Mouse (Mus musculus) cortical plate, adult 2 months (tissue): ENCODE results near the gene Lyl1. TPM values are rescaled to one million over a fixed set of nuclear protein-coding genes. Genes with fewer than 3 reads are reported as not detected.
A peak's percentile ranks its signal among the peaks of the same experiment; 100 is the strongest.
"Not testable (repeated sequence)": the region's sequence is repeated elsewhere in the genome, so short reads cannot be mapped to it uniquely, and the experiment has no call there.

ENCODE experiments used
- H3K27ac ChIP-seq: fragments of 200-500 bp; 2 replicates; pipeline ENCODE4 v1.5.1; 2012; ENCODE audit warnings: low read length, control low read depth, inconsistent platforms; ENCODE audit not compliant: insufficient read depth
- H3K4me1 ChIP-seq: fragments of 200-500 bp; 2 replicates; pipeline ENCODE4 v1.6.1; 2011; ENCODE audit warnings: low read length; ENCODE audit not compliant: control insufficient read depth, insufficient read depth
- H3K4me3 ChIP-seq: fragments of 200-500 bp; 2 replicates; pipeline ENCODE4 v1.5.1; 2011; ENCODE audit warnings: mild to moderate bottlenecking, low read length, control low read depth; ENCODE audit not compliant: insufficient read depth
- CTCF ChIP-seq: fragments of 200-500 bp; IDR thresholded peaks from 2 replicates; pipeline ENCODE4 v1.5.1; 2011; ENCODE audit warnings: mild to moderate bottlenecking, control low read depth, low read length; ENCODE audit not compliant: insufficient read depth; ENCODE audit errors: extremely low read depth
- POLR2A ChIP-seq: fragments of 200-500 bp; IDR thresholded peaks from 2 replicates; pipeline ENCODE4 v1.6.1; 2011; ENCODE audit warnings: mild to moderate bottlenecking, low read length, control low read depth; ENCODE audit not compliant: insufficient read depth; ENCODE audit errors: extremely low read depth
- polyA plus RNA-seq: library from polyadenylated mRNA; depleted of rRNA; stranded (reverse); fragments of >200 nt; gene quantifications from 2 replicates; pipeline ENCODE4 v1.2.3, GENCODE M21; 2012

The Lyl1 gene
- polyA plus RNA-seq, 1 experiment, result 3.3 TPM

DNA sequence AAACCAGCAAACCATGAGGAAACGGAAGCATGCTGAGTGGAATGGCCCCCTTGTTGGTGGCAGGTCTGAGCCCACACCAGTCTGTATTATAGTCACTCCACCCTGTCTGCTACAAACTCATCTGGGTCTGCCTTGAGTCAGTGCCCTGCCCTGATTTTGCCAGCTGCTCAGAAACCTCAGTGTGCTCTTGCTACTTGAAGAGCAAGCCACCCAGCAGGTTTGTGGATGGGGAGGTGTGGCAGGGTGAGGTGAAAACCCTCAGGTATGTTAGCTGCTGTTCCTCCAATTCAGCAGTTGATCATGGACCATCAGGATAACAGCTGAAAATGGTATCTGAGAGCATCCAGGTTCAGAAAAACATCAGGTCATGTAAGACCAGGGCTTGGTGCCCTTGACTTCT lies 33.2 kb upstream of the Lyl1 start:
- TF ChIP-seq POLR2A (0 out of 2 replicates have a peak, but pooled peaks have one; percentile 5), CTCF (no peak)
- H3K4me1 ChIP-seq, result 0 out of 2 replicates have a peak, but pooled peaks cover 2% of the 10 kb centered on the region
- H3K27ac ChIP-seq, result no peak overlapping the region
- H3K4me3 ChIP-seq, result no peak overlapping the region

DNA sequence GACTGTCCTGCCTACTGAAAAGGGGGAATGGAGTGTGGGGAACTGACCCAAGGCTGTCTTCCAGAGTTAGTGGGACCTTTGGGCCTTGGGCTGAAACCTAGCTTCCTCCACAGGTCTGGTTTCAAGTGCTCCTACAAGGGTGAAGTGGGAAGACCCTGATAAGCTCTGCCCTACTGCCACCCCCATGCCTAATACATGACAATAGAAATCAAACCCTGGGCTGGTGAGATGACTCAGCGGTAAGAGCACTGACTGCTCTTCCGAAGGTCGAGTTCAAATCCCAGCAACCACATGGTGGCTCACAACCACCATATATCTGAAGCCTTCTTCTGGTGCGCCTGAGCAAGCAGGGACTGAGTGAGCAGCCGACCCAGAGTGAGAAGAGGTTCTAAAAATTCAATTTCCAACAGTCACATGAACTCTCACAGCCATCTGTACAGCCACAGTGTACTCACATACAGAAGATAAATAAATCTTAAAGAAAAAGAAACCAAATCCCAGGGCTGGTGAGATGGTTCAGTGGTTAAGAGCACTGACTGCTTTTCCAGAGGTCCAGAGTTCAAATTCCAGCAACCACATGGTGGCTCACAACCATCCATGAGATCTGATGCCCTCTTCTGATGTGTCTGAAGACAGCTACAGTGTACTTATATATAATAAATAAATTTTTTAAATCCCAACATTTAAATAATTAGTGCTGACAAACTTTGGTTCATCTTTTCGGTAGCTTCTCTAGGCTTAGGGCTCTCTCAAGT lies 32.3 kb upstream of the Lyl1 start:
- no peak overlapping the region for H3K27ac ChIP-seq
- H3K4me1 ChIP-seq, result no peaks in the 10 kb centered on the region
- TF ChIP-seq POLR2A, result no peak
- no peak overlapping the region for H3K4me3 ChIP-seq

DNA sequence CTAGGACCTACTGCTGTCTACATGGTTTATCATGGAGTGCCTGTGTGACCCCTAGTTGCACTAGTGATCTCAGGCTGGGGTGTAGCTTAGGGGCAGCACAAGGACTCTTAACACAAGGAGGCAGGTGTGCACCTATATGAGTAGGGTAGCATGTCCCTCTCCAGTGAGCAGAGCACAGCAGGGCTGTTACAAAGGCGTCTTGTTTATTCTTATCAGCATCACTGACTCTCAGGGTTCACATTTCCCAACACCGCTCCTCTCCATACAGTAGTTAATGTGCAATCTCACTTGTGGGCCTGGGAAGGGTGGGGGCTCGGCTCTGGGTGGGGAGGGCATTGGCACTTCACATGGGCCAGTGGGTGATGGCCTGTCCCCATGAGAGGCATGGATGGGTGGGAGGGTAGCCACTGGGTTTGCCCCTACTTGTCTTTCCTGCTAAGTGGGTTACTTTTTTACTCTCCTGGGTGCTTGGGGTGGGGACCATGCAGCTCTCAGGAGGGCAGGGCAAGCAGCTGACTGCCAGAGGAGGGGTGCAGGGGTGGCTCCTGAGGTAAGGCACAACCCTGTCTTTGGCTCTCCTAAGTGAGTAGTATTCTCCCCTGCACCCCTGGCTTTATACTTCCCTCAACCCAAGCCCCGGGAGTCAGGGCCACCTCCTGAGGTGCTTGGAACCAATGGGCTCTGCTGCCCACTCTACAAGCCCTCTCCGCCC lies 30.8 kb upstream of the Lyl1 start:
- not testable (repeated sequence) for H3K27ac ChIP-seq, H3K4me1 ChIP-seq, H3K4me3 ChIP-seq

DNA sequence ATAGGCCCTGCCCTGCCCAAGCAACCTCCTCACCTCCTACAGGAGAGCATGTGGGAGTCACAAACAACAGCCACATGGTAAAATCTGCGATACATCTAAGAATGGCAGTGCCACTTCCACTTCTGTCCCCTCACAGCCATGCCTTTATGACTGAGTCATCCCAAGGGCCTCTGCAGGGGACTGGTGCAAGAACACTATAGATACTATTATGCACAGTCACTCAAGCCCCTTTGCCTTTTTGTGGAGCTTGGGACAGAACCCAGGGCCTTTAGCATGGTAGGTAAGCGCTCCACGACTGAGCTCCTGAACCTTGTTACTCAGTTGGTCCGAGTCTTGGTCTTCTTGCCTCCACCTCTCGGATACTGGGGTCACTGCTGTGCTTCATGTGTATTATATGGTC lies 24.0 kb upstream of the Lyl1 start:
- Histone ChIP-seq H3K4me1 (peaks cover 3% of the 10 kb centered on the region; the same call in 1 of the 2 replicates), H3K27ac (no peak overlapping the region), H3K4me3 (no peak overlapping the region)
- no peak for TF ChIP-seq CTCF

DNA sequence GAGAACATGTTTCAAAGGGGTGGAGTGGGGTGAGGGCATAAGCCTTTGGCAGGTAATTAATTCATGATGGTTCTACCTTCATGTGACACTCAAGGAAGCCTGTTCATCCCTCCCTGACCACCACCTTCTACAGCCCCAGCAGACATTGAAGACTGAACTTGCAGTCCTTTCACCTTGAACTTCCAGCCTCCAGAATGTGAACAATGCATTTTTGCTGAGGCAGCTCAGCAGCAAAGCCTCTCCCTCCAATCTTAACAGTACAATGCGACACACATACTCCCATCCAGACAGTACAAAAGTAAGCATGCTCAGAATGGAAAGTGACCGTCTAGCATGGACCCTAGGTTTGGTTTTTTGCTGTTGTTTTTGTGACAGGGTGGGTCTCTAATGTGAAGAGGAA lies 19.8 kb upstream of the Lyl1 start:
- Histone ChIP-seq H3K4me1 (peaks cover 20% of the 10 kb centered on the region), H3K27ac (no peak overlapping the region), H3K4me3 (no peak overlapping the region)
- no peak for TF ChIP-seq POLR2A
- TF ChIP-seq CTCF, result no peak

DNA sequence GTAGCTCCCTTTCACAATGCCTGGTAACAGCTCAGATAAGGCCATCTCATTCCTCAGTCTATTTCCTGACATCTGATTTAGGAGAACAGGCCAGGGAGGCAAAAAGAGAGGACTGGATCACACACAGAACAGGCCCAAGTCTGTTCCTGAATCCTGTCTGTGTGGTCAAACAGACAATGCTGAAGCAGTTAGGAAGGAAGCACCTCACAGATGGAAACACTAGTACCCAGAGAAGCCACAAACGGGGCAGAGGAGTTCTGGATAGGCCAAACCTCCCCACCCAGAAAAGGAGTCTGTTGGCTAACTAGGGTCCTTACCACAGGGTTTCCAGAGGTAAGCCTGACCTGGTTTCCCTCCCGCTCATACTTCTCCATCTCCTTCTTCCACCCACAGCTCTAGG lies 19.0 kb upstream of the Lyl1 start:
- Histone ChIP-seq H3K4me1 (peaks cover 20% of the 10 kb centered on the region), H3K4me3 (no peak overlapping the region), H3K27ac (no peak overlapping the region)
- TF ChIP-seq POLR2A (no peak), CTCF (no peak)

DNA sequence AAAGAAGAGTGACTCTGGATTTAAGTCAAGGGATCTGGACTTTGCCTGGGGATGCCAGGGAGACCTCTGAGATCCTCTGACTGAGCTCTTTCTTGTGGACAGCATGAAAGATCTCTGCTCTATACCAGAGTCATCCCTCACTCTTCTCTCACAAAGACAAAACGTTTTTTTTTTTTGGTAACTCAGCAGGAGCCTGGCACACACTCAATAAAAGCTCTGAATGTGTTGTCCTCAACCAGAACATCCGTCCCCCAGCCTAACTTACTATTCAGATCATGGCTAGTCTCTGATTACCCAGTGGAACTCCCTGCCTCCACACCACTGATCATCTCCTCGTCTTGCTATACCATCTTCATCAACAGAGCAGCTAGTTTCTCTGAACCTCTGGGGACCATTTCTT lies 16.7 kb upstream of the Lyl1 start:
- TF ChIP-seq POLR2A (no peak), CTCF (no peak)
- Histone ChIP-seq H3K4me3 (no peak overlapping the region), H3K27ac (no peak overlapping the region), H3K4me1 (peaks cover 20% of the 10 kb centered on the region)

DNA sequence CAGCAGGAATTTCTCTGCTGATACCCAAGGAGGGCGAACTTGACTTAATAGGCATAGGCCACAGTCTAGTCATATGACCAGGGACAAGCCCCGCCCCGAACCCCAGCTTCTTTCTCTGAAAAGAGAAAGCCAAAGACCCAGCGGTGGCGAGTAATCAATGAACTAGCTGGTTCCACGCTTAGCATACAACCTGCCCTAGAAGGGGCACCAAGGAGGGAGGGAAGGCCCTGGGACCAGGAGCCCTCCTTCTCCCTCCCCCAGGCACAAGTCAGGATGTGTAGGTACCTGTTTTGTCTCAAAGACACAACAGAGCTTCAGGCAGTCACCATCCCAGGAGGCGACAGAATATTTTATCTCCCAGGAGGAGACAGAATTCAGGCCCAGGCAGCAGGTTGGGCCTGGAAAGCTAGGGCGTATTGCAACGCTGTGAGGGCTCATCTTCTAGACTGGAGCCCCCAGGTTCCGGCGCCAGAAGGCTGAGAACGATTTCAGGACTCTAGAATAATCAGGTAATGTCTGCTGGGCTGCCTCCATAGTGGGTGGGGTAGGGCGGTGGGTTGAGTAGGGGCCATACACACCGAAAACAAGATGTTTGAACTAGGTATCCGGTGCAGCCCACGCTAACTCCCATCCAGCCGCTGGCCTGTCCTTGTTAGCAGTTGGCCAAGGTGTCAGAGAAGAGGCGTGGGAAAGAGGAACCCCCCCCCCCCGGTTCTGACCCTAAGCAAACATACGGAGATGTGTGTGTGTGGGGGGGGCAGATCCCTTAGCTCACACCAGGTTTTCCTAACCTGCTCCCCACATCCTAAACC lies 14.9 kb upstream of the Lyl1 start, which contains the start of gene Trmt1:
Trmt1 (plus strand) TSS at position 117 of the 812 bp plus-strand sequence.
- H3K27ac ChIP-seq, result peak within 1 kb of the TSS; percentile 39; the same call in 1 of the 2 replicates
- peak within 1 kb of the TSS; percentile 74 for H3K4me3 ChIP-seq
- peaks cover 19% of the 10 kb centered on the region for H3K4me1 ChIP-seq
- TF ChIP-seq POLR2A, result no peak
- TF ChIP-seq CTCF, result no peak

DNA sequence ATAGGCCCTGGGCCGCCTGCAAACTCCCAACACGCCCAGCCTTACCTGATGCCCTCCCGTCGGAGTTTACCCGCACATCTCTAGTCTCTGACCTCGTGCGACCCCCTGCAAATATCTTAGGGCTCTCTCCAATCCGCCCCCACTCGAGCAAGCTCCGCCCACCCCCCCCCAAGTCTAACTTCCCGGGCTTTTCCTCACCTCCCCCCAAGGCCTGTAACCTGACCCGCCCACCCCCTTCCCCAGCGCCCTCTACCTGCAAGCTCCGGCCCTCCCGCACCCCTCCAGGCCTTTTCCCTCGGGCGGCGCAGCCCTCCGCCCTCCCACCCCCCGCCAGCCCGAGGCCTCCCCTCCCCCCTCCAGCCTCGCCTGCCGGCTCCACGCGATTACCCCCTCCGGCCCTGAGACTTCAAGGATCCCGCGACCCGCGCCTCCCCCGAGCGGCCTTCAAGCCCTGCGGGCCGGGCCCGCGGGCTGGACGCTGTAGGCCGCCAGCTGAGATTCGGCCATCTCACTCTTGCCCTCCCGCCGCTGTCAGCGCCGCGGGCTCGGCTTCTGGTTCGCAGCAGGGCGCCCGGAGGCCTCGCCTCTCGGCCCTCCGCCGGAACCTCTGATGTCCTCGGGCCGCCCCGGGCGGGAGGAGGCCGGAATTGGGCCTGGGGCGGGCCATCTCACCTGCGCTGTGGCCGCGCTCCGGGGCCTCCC lies 14.1 kb upstream of the Lyl1 start:
- TF ChIP-seq CTCF (no peak), POLR2A (no peak)
- H3K4me1 ChIP-seq, result peaks cover 18% of the 10 kb centered on the region
- H3K27ac ChIP-seq, result peak overlapping the region; percentile 80; the same call in 1 of the 2 replicates
- peak overlapping the region; percentile 74 for H3K4me3 ChIP-seq

DNA sequence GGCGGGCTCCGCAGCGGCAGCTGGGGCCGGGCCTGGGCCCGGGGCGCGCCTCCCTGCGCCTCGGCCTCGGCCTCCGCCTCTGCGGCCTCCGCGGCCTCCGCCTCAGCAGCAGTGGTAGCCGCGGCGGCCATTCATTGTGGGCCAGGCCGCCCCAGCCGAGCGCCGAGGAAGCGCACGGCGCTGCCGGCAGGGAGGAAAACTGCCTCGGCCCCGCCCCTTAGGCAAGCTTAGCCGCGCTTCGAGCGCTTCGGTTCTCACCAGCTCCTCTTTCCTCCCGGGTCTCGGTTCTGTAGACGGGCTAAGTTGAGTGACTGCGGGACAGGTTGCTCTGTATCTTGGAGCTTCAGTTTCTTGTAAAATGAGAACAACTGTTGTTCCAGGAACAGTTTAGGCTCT lies 13.6 kb upstream of the Lyl1 start, which contains the start of gene Nacc1:
Nacc1 (minus strand) TSS at position 158 of the 396 bp plus-strand sequence.
- Histone ChIP-seq H3K27ac (peak within 1 kb of the TSS; percentile 80), H3K4me3 (peak within 1 kb of the TSS; percentile 74), H3K4me1 (peaks cover 15% of the 10 kb centered on the region)
- TF ChIP-seq POLR2A (no peak), CTCF (no peak)
